ENCODE assay signal across 7 mouse cellular contexts in the genomic region with DNA sequence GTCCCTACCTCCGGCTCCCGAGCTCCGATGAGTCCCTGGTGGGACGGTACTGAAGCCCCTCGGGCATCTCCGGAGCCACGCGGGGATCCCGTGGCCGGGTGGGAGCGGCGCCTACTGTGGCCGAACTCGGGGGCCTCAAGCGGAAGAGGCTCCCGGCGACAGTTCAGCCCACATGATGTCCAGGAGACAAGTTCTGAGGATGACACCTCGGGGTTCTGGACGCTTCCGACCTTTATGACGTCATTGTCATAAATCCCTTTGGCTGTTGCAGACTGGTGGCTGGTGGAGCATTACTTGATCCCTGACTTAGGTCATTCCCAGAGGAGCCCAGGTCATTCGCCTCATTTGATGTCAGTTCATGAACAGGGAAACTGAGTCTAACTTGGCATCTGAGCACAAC. TPM values are rescaled to one million over a fixed set of nuclear protein-coding genes. Genes with fewer than 3 reads are reported as not detected.
DNase-seq lines count a peak whose midpoint lies in the region; ATAC-seq and TF ChIP-seq lines count a peak whose summit lies in the region.

Gene Znrf4, minus strand, starts transcription at position 122 of the 400 bp plus-strand sequence.

- WGBS in lung, embryonic 16.5 days: 57% methylated on average over 22 of the region's 22 CpGs
- WGBS in forebrain, embryonic 15.5 days: 69% methylated on average over 22 of the region's 22 CpGs
- WGBS in limb, embryonic 13.5 days: 69% methylated on average over 22 of the region's 22 CpGs
- 60% methylated on average over 22 of the region's 22 CpGs for WGBS in stomach, embryonic 16.5 days
- 65% methylated on average over 22 of the region's 22 CpGs for WGBS in cerebellum, adult 2 months

- H3K4me1 ChIP-seq in lung, embryonic 16.5 days (replicated peaks; ENCODE audit: control insufficient read depth, insufficient read depth, low read length): peaks cover 20% of the 10 kb centered on the region
- H3K4me1 ChIP-seq in forebrain, embryonic 15.5 days: peaks cover 64% of the 10 kb centered on the region
- H3K4me1 ChIP-seq in limb, embryonic 13.5 days: peaks cover 23% of the 10 kb centered on the region
- H3K4me1 ChIP-seq in stomach, embryonic 16.5 days (ENCODE audit: control insufficient read depth, insufficient read depth, low read length): peaks cover 13% of the 10 kb centered on the region
- H3K4me1 ChIP-seq in cerebellum, adult 2 months (ENCODE audit: control insufficient read depth, insufficient read depth, low read length): peaks cover 6% of the 10 kb centered on the region

- peaks cover 43% of the 10 kb centered on the region for H3K27me3 ChIP-seq in lung, embryonic 16.5 days (ENCODE audit: control insufficient read depth, insufficient read depth, low read depth, low read length)
- H3K27me3 ChIP-seq in forebrain, embryonic 15.5 days: no peaks in the 10 kb centered on the region
- H3K27me3 ChIP-seq in limb, embryonic 13.5 days: peaks cover 85% of the 10 kb centered on the region
- peaks cover 43% of the 10 kb centered on the region for H3K27me3 ChIP-seq in stomach, embryonic 16.5 days (ENCODE audit: control insufficient read depth, insufficient read depth, low read length)
- no peaks in the 10 kb centered on the region for H3K27me3 ChIP-seq in cerebellum, adult 2 months (ENCODE audit: control insufficient read depth, insufficient read depth, low read length)

- H3K4me3 ChIP-seq in lung, embryonic 16.5 days (ENCODE audit: low read length): peak within 1 kb of the TSS; percentile 34
- peak within 1 kb of the TSS; percentile 28 for H3K4me3 ChIP-seq in forebrain, embryonic 15.5 days
- H3K4me3 ChIP-seq in limb, embryonic 13.5 days: peak within 1 kb of the TSS; percentile 33
- peak within 1 kb of the TSS; percentile 31 for H3K4me3 ChIP-seq in stomach, embryonic 16.5 days (replicated peaks; ENCODE audit: low read length)
- H3K4me3 ChIP-seq in cerebellum, adult 2 months (replicated peaks; ENCODE audit: insufficient read depth, low read depth, low read length): no peak within 1 kb of the TSS

- TF ChIP-seq POLR2A in cerebellum, adult 2 months (IDR thresholded peaks at IDR 0.05; ENCODE audit: borderline replicate concordance, insufficient read depth, low read length): no peak

- no peak within 1 kb of the TSS for H3K27ac ChIP-seq in lung, embryonic 16.5 days (ENCODE audit: low read length)
- peak within 1 kb of the TSS; percentile 96 for H3K27ac ChIP-seq in forebrain, embryonic 15.5 days (replicated peaks)
- no peak within 1 kb of the TSS for H3K27ac ChIP-seq in limb, embryonic 13.5 days
- H3K27ac ChIP-seq in stomach, embryonic 16.5 days (ENCODE audit: low read length): no peak within 1 kb of the TSS
- H3K27ac ChIP-seq in cerebellum, adult 2 months (ENCODE audit: insufficient read depth, low read length): no peak within 1 kb of the TSS

- no peak for TF ChIP-seq CTCF in cerebellum, adult 2 months (IDR thresholded peaks at IDR 0.05; ENCODE audit: borderline replicate concordance, insufficient read depth, low read depth, low read length)

- H3K4me2 ChIP-seq in lung, embryonic 16.5 days (ENCODE audit: low read depth, low read length): peak within 1 kb of the TSS; percentile 48
- peak within 1 kb of the TSS; percentile 46 for H3K4me2 ChIP-seq in forebrain, embryonic 15.5 days (replicated peaks)
- peak within 1 kb of the TSS; percentile 60 for H3K4me2 ChIP-seq in limb, embryonic 13.5 days (replicated peaks)
- H3K4me2 ChIP-seq in stomach, embryonic 16.5 days (ENCODE audit: low read depth, low read length): peak within 1 kb of the TSS; percentile 46

- peaks cover 5% of the 10 kb centered on the region; the same call in 1 of the 2 replicates for H3K9me3 ChIP-seq in lung, embryonic 16.5 days (ENCODE audit: control insufficient read depth, low read length)
- H3K9me3 ChIP-seq in forebrain, embryonic 15.5 days: no peaks in the 10 kb centered on the region
- H3K9me3 ChIP-seq in limb, embryonic 13.5 days: peaks cover 13% of the 10 kb centered on the region
- no peaks in the 10 kb centered on the region for H3K9me3 ChIP-seq in stomach, embryonic 16.5 days (replicated peaks; ENCODE audit: control insufficient read depth, low read length)

- no peaks in the 10 kb centered on the region for H3K36me3 ChIP-seq in lung, embryonic 16.5 days (ENCODE audit: control insufficient read depth, insufficient read depth, low read length)
- no peaks in the 10 kb centered on the region for H3K36me3 ChIP-seq in forebrain, embryonic 15.5 days
- no peaks in the 10 kb centered on the region for H3K36me3 ChIP-seq in limb, embryonic 13.5 days
- no peaks in the 10 kb centered on the region for H3K36me3 ChIP-seq in stomach, embryonic 16.5 days (ENCODE audit: control insufficient read depth, insufficient read depth, low read length)

- H3K9ac ChIP-seq in lung, embryonic 16.5 days (ENCODE audit: low read length): peak within 1 kb of the TSS; percentile 21; the same call in 1 of the 2 replicates
- H3K9ac ChIP-seq in forebrain, embryonic 15.5 days (replicated peaks): peak within 1 kb of the TSS; percentile 27
- H3K9ac ChIP-seq in limb, embryonic 13.5 days: peak within 1 kb of the TSS; percentile 35
- peak within 1 kb of the TSS; percentile 44 for H3K9ac ChIP-seq in stomach, embryonic 16.5 days (ENCODE audit: low read length)

- no peak for ATAC-seq in lung, embryonic 16.5 days (ENCODE audit: low read depth)
- ATAC-seq in forebrain, embryonic 15.5 days (replicated peaks): no peak
- ATAC-seq in limb, embryonic 13.5 days (ENCODE audit: low FRiP score, low read depth): no peak
- ATAC-seq in stomach, embryonic 16.5 days (ENCODE audit: insufficient read depth, low FRiP score): no peak

- no peak for DNase-seq in lung, postnatal 36 days
- no peak for DNase-seq in retina, postnatal 1 day
- no peak for DNase-seq in cerebellum, adult 2 months

RNA-seq across cellular contexts. Expression of gene Znrf4, which starts in this region (rescaled TPM):
- not detected in 2 replicates for polyA plus RNA-seq in lung, embryonic 16.5 days (2015; fragmentation: Nextera tagmentation; extraction: Ambion mirVana)
- polyA plus RNA-seq in forebrain, embryonic 15.5 days (2015; fragmentation: Nextera tagmentation; extraction: Ambion mirVana): 0.14 and 0.36 TPM in 2 replicates
- polyA plus RNA-seq in limb, embryonic 13.5 days (2015; fragmentation: Nextera tagmentation; extraction: Ambion mirVana): not detected in 2 replicates
- polyA plus RNA-seq in stomach, embryonic 16.5 days (2015; fragmentation: Nextera tagmentation; extraction: Ambion mirVana): not detected in 2 replicates
- polyA plus RNA-seq in cerebellum, adult 2 months (2012; rRNA removed): not detected in 2 replicates
